Mouse (Mus musculus): ENCODE results near the gene Snx20. TPM values are rescaled to one million over a fixed set of nuclear protein-coding genes. Genes with fewer than 3 reads are reported as not detected.

Snx20 gene
- polyA plus RNA-seq, 1 experiment from 2014 or later = 1.5 TPM

GRCm38 (mm10) chr8:88596042-88596441 lies 39.9 kb downstream of the Snx20 start:
- H3K27me3 ChIP-seq (ENCODE audit: control insufficient read depth, insufficient read depth, low read length) = no peaks in the 10 kb centered on the region; the same call in 1 of the 2 replicates
- no peaks in the 10 kb centered on the region for H3K9me3 ChIP-seq (replicated peaks; ENCODE audit: control insufficient read depth, low read length)

GRCm38 (mm10) chr8:88593947-88594346 lies 42.0 kb downstream of the Snx20 start:
- WGBS = 100% methylated on average over 1 of the region's 1 CpGs
- Histone ChIP-seq H3K4me1 (ENCODE audit: control insufficient read depth, insufficient read depth, low read length) (no peaks in the 10 kb centered on the region), H3K4me2 (ENCODE audit: low read depth, low read length) (no peak overlapping the region), H3K4me3 (ENCODE audit: low read depth, low read length) (no peak overlapping the region), H3K9me3 (replicated peaks; ENCODE audit: control insufficient read depth, low read length) (no peaks in the 10 kb centered on the region), H3K27me3 (ENCODE audit: control insufficient read depth, insufficient read depth, low read length) (no peaks in the 10 kb centered on the region; the same call in 1 of the 2 replicates), H3K36me3 (replicated peaks; ENCODE audit: control insufficient read depth, insufficient read depth, low read depth, low read length) (0 out of 2 replicates have a peak, but pooled peaks cover 2% of the 10 kb centered on the region), H3K27ac (replicated peaks; ENCODE audit: low read depth, low read length) (no peak overlapping the region), H3K9ac (replicated peaks; ENCODE audit: low read length) (no peak overlapping the region)
- DNase-seq (ENCODE audit: low spot score) (no peak), ATAC-seq (replicated peaks; ENCODE audit: insufficient number of reproducible peaks, low FRiP score, low TSS enrichment, low read depth) (no peak)

More at GRCm38 (mm10) chr8:88596042-88596441, 39.9 kb downstream of the Snx20 start:
- ATAC-seq (replicated peaks; ENCODE audit: insufficient number of reproducible peaks, low FRiP score, low TSS enrichment, low read depth) (no peak), DNase-seq (ENCODE audit: low spot score) (no peak)
- WGBS = 84% methylated on average over 12 of the region's 12 CpGs
- Histone ChIP-seq H3K4me2 (ENCODE audit: low read depth, low read length) (no peak overlapping the region), H3K27ac (replicated peaks; ENCODE audit: low read depth, low read length) (no peak overlapping the region), H3K4me3 (ENCODE audit: low read depth, low read length) (no peak overlapping the region), H3K36me3 (replicated peaks; ENCODE audit: control insufficient read depth, insufficient read depth, low read depth, low read length) (0 out of 2 replicates have a peak, but pooled peaks cover 2% of the 10 kb centered on the region), H3K4me1 (ENCODE audit: control insufficient read depth, insufficient read depth, low read length) (no peaks in the 10 kb centered on the region), H3K9ac (replicated peaks; ENCODE audit: low read length) (no peak overlapping the region)

GRCm38 (mm10) chr8:88590226-88590625 lies 45.7 kb downstream of the Snx20 start:
- H3K4me1 ChIP-seq (ENCODE audit: control insufficient read depth, insufficient read depth, low read length) = no peaks in the 10 kb centered on the region
- no peaks in the 10 kb centered on the region for H3K27me3 ChIP-seq (ENCODE audit: control insufficient read depth, insufficient read depth, low read length)
- WGBS = 82% methylated on average over 6 of the region's 6 CpGs
- H3K9me3 ChIP-seq (replicated peaks; ENCODE audit: control insufficient read depth, low read length) = no peaks in the 10 kb centered on the region
- H3K9ac ChIP-seq (replicated peaks; ENCODE audit: low read length) = no peak overlapping the region
- H3K4me2 ChIP-seq (ENCODE audit: low read depth, low read length) = no peak overlapping the region
- DNase-seq (ENCODE audit: low spot score) = no peak
- H3K4me3 ChIP-seq (ENCODE audit: low read depth, low read length) = no peak overlapping the region
- ATAC-seq (replicated peaks; ENCODE audit: insufficient number of reproducible peaks, low FRiP score, low TSS enrichment, low read depth) = no peak
- H3K27ac ChIP-seq (replicated peaks; ENCODE audit: low read depth, low read length) = no peak overlapping the region
- H3K36me3 ChIP-seq (replicated peaks; ENCODE audit: control insufficient read depth, insufficient read depth, low read depth, low read length) = peaks cover 2% of the 10 kb centered on the region

- ATAC-seq (replicated peaks; ENCODE audit: insufficient number of reproducible peaks, low FRiP score, low TSS enrichment, low read depth) (no peak), DNase-seq (ENCODE audit: low spot score) (no peak)
- Histone ChIP-seq H3K9ac (replicated peaks; ENCODE audit: low read length) (no peak overlapping the region), H3K9me3 (replicated peaks; ENCODE audit: control insufficient read depth, low read length) (no peaks in the 10 kb centered on the region), H3K4me2 (ENCODE audit: low read depth, low read length) (no peak overlapping the region), H3K4me3 (ENCODE audit: low read depth, low read length) (no peak overlapping the region), H3K36me3 (replicated peaks; ENCODE audit: control insufficient read depth, insufficient read depth, low read depth, low read length) (peaks cover 2% of the 10 kb centered on the region), H3K27me3 (ENCODE audit: control insufficient read depth, insufficient read depth, low read length) (no peaks in the 10 kb centered on the region), H3K27ac (replicated peaks; ENCODE audit: low read depth, low read length) (no peak overlapping the region), H3K4me1 (ENCODE audit: control insufficient read depth, insufficient read depth, low read length) (no peaks in the 10 kb centered on the region)
- WGBS = 92% methylated on average over 8 of the region's 8 CpGs
Observed at GRCm38 (mm10) chr8:88588205-88588889, 47.6 kb downstream of the Snx20 start.

GRCm38 (mm10) chr8:88583863-88584262 lies 52.1 kb downstream of the Snx20 start:
- WGBS = 93% methylated on average over 3 of the region's 3 CpGs
- Histone ChIP-seq H3K4me3 (ENCODE audit: low read depth, low read length) (no peak overlapping the region), H3K9ac (replicated peaks; ENCODE audit: low read length) (no peak overlapping the region), H3K4me2 (ENCODE audit: low read depth, low read length) (no peak overlapping the region), H3K27ac (replicated peaks; ENCODE audit: low read depth, low read length) (no peak overlapping the region), H3K4me1 (ENCODE audit: control insufficient read depth, insufficient read depth, low read length) (no peaks in the 10 kb centered on the region; the same call in 1 of the 2 replicates), H3K9me3 (replicated peaks; ENCODE audit: control insufficient read depth, low read length) (no peaks in the 10 kb centered on the region), H3K36me3 (replicated peaks; ENCODE audit: control insufficient read depth, insufficient read depth, low read depth, low read length) (no peaks in the 10 kb centered on the region; the same call in none of the 2 replicates), H3K27me3 (ENCODE audit: control insufficient read depth, insufficient read depth, low read length) (no peaks in the 10 kb centered on the region)
- ATAC-seq (replicated peaks; ENCODE audit: insufficient number of reproducible peaks, low FRiP score, low TSS enrichment, low read depth) (no peak), DNase-seq (ENCODE audit: low spot score) (no peak)

- no peak for ATAC-seq (replicated peaks; ENCODE audit: insufficient number of reproducible peaks, low FRiP score, low TSS enrichment, low read depth)
- H3K4me3 ChIP-seq (ENCODE audit: low read depth, low read length) = no peak overlapping the region
- no peaks in the 10 kb centered on the region for H3K27me3 ChIP-seq (ENCODE audit: control insufficient read depth, insufficient read depth, low read length)
- H3K9ac ChIP-seq (replicated peaks; ENCODE audit: low read length) = no peak overlapping the region
- no peaks in the 10 kb centered on the region; the same call in 1 of the 2 replicates for H3K4me1 ChIP-seq (ENCODE audit: control insufficient read depth, insufficient read depth, low read length)
- no peak overlapping the region for H3K4me2 ChIP-seq (ENCODE audit: low read depth, low read length)
- 76% methylated on average over 7 of the region's 7 CpGs for WGBS
- no peak overlapping the region for H3K27ac ChIP-seq (replicated peaks; ENCODE audit: low read depth, low read length)
- no peaks in the 10 kb centered on the region for H3K9me3 ChIP-seq (replicated peaks; ENCODE audit: control insufficient read depth, low read length)
- no peaks in the 10 kb centered on the region for H3K36me3 ChIP-seq (replicated peaks; ENCODE audit: control insufficient read depth, insufficient read depth, low read depth, low read length)
- DNase-seq (ENCODE audit: low spot score) = no peak
Observed at GRCm38 (mm10) chr8:88580785-88581184, 55.1 kb downstream of the Snx20 start.

- Histone ChIP-seq H3K9ac (replicated peaks; ENCODE audit: low read length) (no peak overlapping the region; the same call in 1 of the 2 replicates), H3K9me3 (replicated peaks; ENCODE audit: control insufficient read depth, low read length) (no peaks in the 10 kb centered on the region), H3K4me2 (ENCODE audit: low read depth, low read length) (no peak overlapping the region), H3K4me1 (ENCODE audit: control insufficient read depth, insufficient read depth, low read length) (no peaks in the 10 kb centered on the region; the same call in 1 of the 2 replicates), H3K36me3 (replicated peaks; ENCODE audit: control insufficient read depth, insufficient read depth, low read depth, low read length) (no peaks in the 10 kb centered on the region), H3K4me3 (ENCODE audit: low read depth, low read length) (no peak overlapping the region), H3K27me3 (ENCODE audit: control insufficient read depth, insufficient read depth, low read length) (no peaks in the 10 kb centered on the region), H3K27ac (replicated peaks; ENCODE audit: low read depth, low read length) (no peak overlapping the region)
- no peak for DNase-seq (ENCODE audit: low spot score)
- 83% methylated on average over 18 of the region's 18 CpGs for WGBS
- no peak for ATAC-seq (replicated peaks; ENCODE audit: insufficient number of reproducible peaks, low FRiP score, low TSS enrichment, low read depth)
Observed at GRCm38 (mm10) chr8:88579668-88580330, 56.1 kb downstream of the Snx20 start.

GRCm38 (mm10) chr8:88579246-88579645 lies 56.7 kb downstream of the Snx20 start:
- H3K9me3 ChIP-seq (replicated peaks; ENCODE audit: control insufficient read depth, low read length) = no peaks in the 10 kb centered on the region
- H3K27me3 ChIP-seq (ENCODE audit: control insufficient read depth, insufficient read depth, low read length) = no peaks in the 10 kb centered on the region
- DNase-seq (ENCODE audit: low spot score) (no peak), ATAC-seq (replicated peaks; ENCODE audit: insufficient number of reproducible peaks, low FRiP score, low TSS enrichment, low read depth) (no peak)
- H3K4me3 ChIP-seq (ENCODE audit: low read depth, low read length) = no peak overlapping the region
- no peak overlapping the region for H3K27ac ChIP-seq (replicated peaks; ENCODE audit: low read depth, low read length)
- 42% methylated on average over 7 of the region's 7 CpGs for WGBS
- H3K9ac ChIP-seq (replicated peaks; ENCODE audit: low read length) = no peak overlapping the region; the same call in 1 of the 2 replicates
- no peak overlapping the region for H3K4me2 ChIP-seq (ENCODE audit: low read depth, low read length)
- no peaks in the 10 kb centered on the region; the same call in 1 of the 2 replicates for H3K4me1 ChIP-seq (ENCODE audit: control insufficient read depth, insufficient read depth, low read length)
- H3K36me3 ChIP-seq (replicated peaks; ENCODE audit: control insufficient read depth, insufficient read depth, low read depth, low read length) = no peaks in the 10 kb centered on the region
